Mouse (Mus musculus) lung, postnatal 25 days (tissue): ENCODE data around the gene Vmn1r58.
"Not testable (repeated sequence)": the region's sequence is repeated elsewhere in the genome, so short reads cannot be mapped to it uniquely, and the experiment has no call there.

ENCODE experiments used
- DNase-seq: peaks from one replicate; pipeline ENCODE4 v3.0.0; 2022; ENCODE audit warnings: low spot score

Vmn1r58 gene

GRCm38 (mm10) chr7:5413296-5413695 is at the start of gene Vmn1r58:
Gene Vmn1r58 (minus strand): TSS chr7:5413396.
- not testable (repeated sequence) for DNase-seq

GRCm38 (mm10) chr7:5456674-5457073 is 43.5 kb upstream of the Vmn1r58 start, which contains the start of gene Vmn1r59:
Gene Vmn1r59 (minus strand): TSS chr7:5456774.
- no peak for DNase-seq

- not testable (repeated sequence) for DNase-seq
Observed at GRCm38 (mm10) chr7:5454011-5454410, 40.8 kb upstream of the Vmn1r58 start.

DNA sequence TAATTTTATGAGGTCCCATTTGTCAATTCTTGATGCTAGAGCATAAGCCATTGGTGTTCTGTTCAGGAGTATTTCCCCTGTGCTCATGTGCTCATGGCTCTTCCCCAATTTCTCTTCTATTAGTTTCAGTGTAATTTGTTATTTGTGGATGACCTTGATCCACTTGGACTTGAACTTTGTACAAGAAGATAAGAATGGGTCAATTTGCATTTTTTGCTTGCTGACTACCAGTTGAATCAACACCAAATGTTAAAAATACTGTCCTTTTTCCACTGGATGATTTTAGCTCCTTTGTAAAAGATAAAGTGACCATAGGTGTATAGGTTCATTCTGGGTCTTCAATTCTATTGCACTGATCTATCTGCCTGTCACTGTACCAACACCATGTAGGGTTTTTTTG is 35.4 kb upstream of the Vmn1r58 start:
- DNase-seq = no peak

GRCm38 (mm10) chr7:5406201-5406600 is 7.0 kb downstream of the Vmn1r58 start:
- DNase-seq = no peak

DNA sequence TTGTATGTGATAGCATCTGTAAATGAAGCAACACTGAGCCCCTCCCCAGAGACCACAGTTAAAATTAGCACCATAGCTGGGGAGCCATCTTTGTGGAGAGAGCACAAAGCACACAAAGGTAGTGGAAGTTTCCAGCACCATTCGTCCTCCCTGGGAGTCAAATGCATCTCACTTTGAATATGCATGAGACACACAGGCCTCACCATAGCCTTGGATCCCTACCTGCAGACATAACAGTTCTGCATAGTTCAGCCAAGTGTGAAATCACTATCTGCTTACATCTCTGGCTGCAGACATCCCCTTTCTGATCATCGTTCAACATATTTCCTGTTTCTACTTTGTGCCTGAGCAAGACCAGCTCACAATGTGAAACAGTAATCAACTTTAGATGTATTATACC is 46.5 kb downstream of the Vmn1r58 start:
- DNase-seq = no peak

GRCm38 (mm10) chr7:5363599-5363998 is 49.6 kb downstream of the Vmn1r58 start:
- DNase-seq = no peak
